Mouse (Mus musculus): ENCODE data around the gene Man1b1.

- TF ChIP-seq EP300 (IDR thresholded peaks at IDR 0.05; ENCODE audit: insufficient read depth, low read depth, low read length) (no peak), CTCF (IDR thresholded peaks at IDR 0.05) (peak; percentile 68)
Measured at GRCm38 (mm10) chr2:25328440-25328839, 3.7 kb upstream of the Man1b1 start.
